Mouse (Mus musculus): ENCODE results near the gene Chchd5.

The Chchd5 gene

GRCm38 (mm10) chr2:129151111-129151510, 21.6 kb downstream of the Chchd5 start:
- DNase-seq (ENCODE audit: low read depth, low spot score): no peak

- DNase-seq (ENCODE audit: low read depth, low spot score): no peak
These were observed 23.3 kb downstream of the Chchd5 start for GRCm38 (mm10) chr2:129152751-129153150.

- no peak for DNase-seq (ENCODE audit: low read depth, low spot score)
These were observed 35.3 kb downstream of the Chchd5 start for GRCm38 (mm10) chr2:129164815-129165214.

- DNase-seq (ENCODE audit: low read depth, low spot score): no peak
These were observed 37.3 kb downstream of the Chchd5 start for GRCm38 (mm10) chr2:129166466-129167463.

- DNase-seq (ENCODE audit: low read depth, low spot score): no peak
These were observed 43.9 kb downstream of the Chchd5 start for GRCm38 (mm10) chr2:129173386-129173785.

GRCm38 (mm10) chr2:129174474-129174873, 45.0 kb downstream of the Chchd5 start:
- no peak for DNase-seq (ENCODE audit: low read depth, low spot score)

- DNase-seq (ENCODE audit: low read depth, low spot score): no peak
These were observed 46.1 kb downstream of the Chchd5 start for GRCm38 (mm10) chr2:129175636-129176035.

- DNase-seq (ENCODE audit: low read depth, low spot score): no peak
These were observed 47.3 kb downstream of the Chchd5 start for GRCm38 (mm10) chr2:129176676-129177420.

- no peak for DNase-seq (ENCODE audit: low read depth, low spot score)
These were observed 48.2 kb downstream of the Chchd5 start for GRCm38 (mm10) chr2:129177661-129178060.

- no peak for DNase-seq (ENCODE audit: low read depth, low spot score)
These were observed 48.8 kb downstream of the Chchd5 start for GRCm38 (mm10) chr2:129178182-129178908.

GRCm38 (mm10) chr2:129179946-129180853, 50.7 kb downstream of the Chchd5 start:
- DNase-seq (ENCODE audit: low read depth, low spot score): no peak

GRCm38 (mm10) chr2:129181509-129181908, 52.0 kb downstream of the Chchd5 start:
- DNase-seq (ENCODE audit: low read depth, low spot score): no peak

- no peak for DNase-seq (ENCODE audit: low read depth, low spot score)
These were observed 52.9 kb downstream of the Chchd5 start for GRCm38 (mm10) chr2:129182412-129182811.

- no peak for DNase-seq (ENCODE audit: low read depth, low spot score)
These were observed 54.1 kb downstream of the Chchd5 start for GRCm38 (mm10) chr2:129183561-129184031.

Data from c-Kit-negative CD71-positive TER-119-positive erythroid progenitor cells, embryonic 14.5 days (primary cell).